Comparison of ENCODE assay signal across 8 mouse cellular contexts in the genomic region with DNA sequence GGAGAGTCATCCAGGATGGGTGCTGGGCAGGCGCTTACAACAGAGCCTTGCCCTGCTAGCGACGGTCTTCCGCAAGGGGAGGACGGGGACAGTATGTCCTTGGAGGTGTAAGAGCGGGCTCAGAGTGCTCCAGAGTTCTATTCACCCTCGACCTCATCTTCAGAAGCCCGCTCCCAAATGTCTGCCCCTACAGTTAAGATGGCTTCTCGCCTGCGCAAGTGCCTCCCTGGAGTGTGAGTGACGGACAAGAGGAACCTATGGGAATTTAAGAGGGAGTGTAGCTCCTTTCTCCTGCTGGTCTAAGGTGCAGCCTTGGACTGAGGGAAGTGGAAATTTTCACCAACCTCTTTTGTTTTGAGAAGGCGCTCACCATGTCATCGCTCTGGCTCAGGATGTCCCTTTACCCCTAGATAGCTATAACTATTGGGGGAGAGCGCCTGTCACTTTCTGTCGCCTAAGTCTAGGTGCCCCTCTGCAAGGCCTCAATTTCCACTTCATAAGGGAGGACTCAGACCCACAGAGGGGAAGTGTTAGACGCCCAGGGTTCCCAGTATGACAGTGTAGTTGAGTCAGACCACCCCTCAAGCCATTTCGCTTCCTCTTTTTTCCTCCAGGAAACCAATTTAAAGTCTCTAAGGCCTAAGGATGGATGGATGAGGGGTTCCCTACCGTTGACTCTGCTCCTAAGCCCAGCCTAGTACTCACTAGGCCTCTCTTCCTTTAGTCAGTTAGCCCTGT. TPM values are rescaled to one million over a fixed set of nuclear protein-coding genes. Genes with fewer than 3 reads are reported as not detected.
DNase-seq lines count a peak whose midpoint lies in the region; ATAC-seq and TF ChIP-seq lines count a peak whose summit lies in the region.

Ppm1m (minus strand) TSS at position 212 of the 738 bp plus-strand sequence.

- H3K27ac ChIP-seq in left cerebral cortex, adult 2 months = peak within 1 kb of the TSS; percentile 74
- H3K27ac ChIP-seq in heart, embryonic 12.5 days (ENCODE audit: poor library complexity, severe bottlenecking) = peak within 1 kb of the TSS; percentile 22; the same call in 1 of the 2 replicates

- H3K4me2 ChIP-seq in heart, embryonic 12.5 days = peak within 1 kb of the TSS; percentile 70
- peak within 1 kb of the TSS; percentile 78 for H3K4me2 ChIP-seq in myocyte (ENCODE audit: low read depth)

- WGBS in heart, embryonic 12.5 days = 40% methylated on average over 18 of the region's 18 CpGs

- no peak for DNase-seq in left cerebral cortex, adult 2 months (ENCODE audit: extremely low spot score in 1 of 2, low spot score in 2 of 2)
- no peak for DNase-seq in left cerebral cortex, adult 11 months (ENCODE audit: low spot score)
- no peak for DNase-seq in adrenal gland, postnatal 4 days (ENCODE audit: low spot score in 2 of 2)
- no peak for DNase-seq in left cerebral cortex, postnatal 10 days (ENCODE audit: extremely low spot score in 1 of 2, low spot score in 2 of 2)
- no peak for DNase-seq in spleen, adult 12 weeks (ENCODE audit: low spot score)
- no peak for DNase-seq in thymus, postnatal 25 days

- H3K9me3 ChIP-seq in heart, embryonic 12.5 days (replicated peaks) = no peaks in the 10 kb centered on the region

- peaks cover 26% of the 10 kb centered on the region for H3K36me3 ChIP-seq in heart, embryonic 12.5 days
- H3K36me3 ChIP-seq in myocyte (ENCODE audit: control insufficient read depth, insufficient read depth) = no peaks in the 10 kb centered on the region

- TF ChIP-seq CTCF in left cerebral cortex, adult 2 months (IDR thresholded peaks at IDR 0.05) = no peak

- H3K79me2 ChIP-seq in myocyte (ENCODE audit: control insufficient read depth, insufficient read depth) = no peaks in the 10 kb centered on the region

- H3ac ChIP-seq in myocyte (ENCODE audit: control insufficient read depth, insufficient read length) = peak within 1 kb of the TSS; percentile 13

- TF ChIP-seq POLR2A in myocyte (IDR thresholded peaks at IDR 0.05; ENCODE audit: insufficient read length, low read depth) = no peak

- H3K9ac ChIP-seq in heart, embryonic 12.5 days = peak within 1 kb of the TSS; percentile 84

- ATAC-seq in heart, embryonic 12.5 days (ENCODE audit: insufficient number of reproducible peaks, low FRiP score) = peak; percentile 16; the same call in 1 of the 2 replicates

- peaks cover 39% of the 10 kb centered on the region for H3K4me1 ChIP-seq in heart, embryonic 12.5 days (replicated peaks)

- peak within 1 kb of the TSS; percentile 57 for H3K4me3 ChIP-seq in left cerebral cortex, adult 2 months
- H3K4me3 ChIP-seq in heart, embryonic 12.5 days = peak within 1 kb of the TSS; percentile 74
- H3K4me3 ChIP-seq in myocyte = peak within 1 kb of the TSS; percentile 21

- intact Hi-C loops in left cerebral cortex, adult 2 months (cut with DNase I) = no loop called here
- intact Hi-C loops in left cerebral cortex, postnatal 10 days (cut with DNase I) = no loop called here

- H3K27me3 ChIP-seq in heart, embryonic 12.5 days (replicated peaks) = no peaks in the 10 kb centered on the region
- H3K27me3 ChIP-seq in myocyte (ENCODE audit: control insufficient read depth, insufficient read depth, insufficient read length) = no peaks in the 10 kb centered on the region

TF ChIP-seq in myocyte, 11 proteins besides CTCF, POLR2A, EP300 and RAD21:
- no peak for TF ChIP-seq TCF3 (IDR thresholded peaks at IDR 0.05; ENCODE audit: insufficient read length, low read depth)
- TF ChIP-seq CEBPB (IDR thresholded peaks at IDR 0.05; ENCODE audit: insufficient read depth, poor library complexity, severe bottlenecking) = no peak
- no peak for TF ChIP-seq USF1 (IDR thresholded peaks at IDR 0.05; ENCODE audit: low read depth)
- no peak for TF ChIP-seq TCF12 (IDR thresholded peaks at IDR 0.05; ENCODE audit: insufficient read depth, poor library complexity, severe bottlenecking)
- no peak for TF ChIP-seq MYOG (IDR thresholded peaks at IDR 0.05; ENCODE audit: control insufficient read depth in 1 of 3, insufficient read depth in 1 of 3, insufficient read length in 2 of 3, low read depth in 2 of 3)

RNA-seq across cellular contexts. Expression of gene Ppm1m, which starts in this region (rescaled TPM):
- total RNA-seq in left cerebral cortex, adult 2 months (2021) = 10 to 100 TPM; 22.2 to 26.4 TPM
- 10 to 100 TPM; 76.7 to 77.5 TPM for total RNA-seq in adrenal gland, postnatal 4 days (2021)
- 30.7 and 34.1 TPM in 2 replicates for polyA plus RNA-seq in heart, embryonic 12.5 days (2016; fragmentation: Nextera tagmentation; extraction: Ambion mirVana)
- 10 to 100 TPM; 20.8 to 24.5 TPM for total RNA-seq in left cerebral cortex, postnatal 10 days (2021)
- 20.2 TPM for polyA plus RNA-seq in myocyte (2012; fragmentation: generic; extraction: Trizol)

Comparison
In these comparisons a context has a peak if more than half of its experiments do, and no peak if none do; other contexts are left out.
1. H3K4me3 ChIP-seq: peak in every context shown above with its lines; median percentile 74 in heart, embryonic 12.5 days; 57 in left cerebral cortex, adult 2 months; 21 in myocyte.